Mouse (Mus musculus): ENCODE measurements around the gene Gm3604. TPM values are rescaled to one million over a fixed set of nuclear protein-coding genes. Genes with fewer than 3 reads are reported as not detected.
"Not testable (repeated sequence)": the region's sequence is repeated elsewhere in the genome, so short reads cannot be mapped to it uniquely, and the experiment has no call there.

Gm3604 gene
- 2.0 and 2.9 TPM in 2 replicates for polyA plus RNA-seq (2014; fragmentation: Nextera tagmentation; extraction: Ambion mirVana)

GRCm38 (mm10) chr13:62382952-62383351 is at the start of gene Gm3604:
Gene Gm3604, minus strand, starts transcription at chr13:62383177.
- Histone ChIP-seq H3K4me2 (ENCODE audit: low read length) (peak within 1 kb of the TSS; percentile 28), H3K4me3 (ENCODE audit: low read depth, low read length) (peak within 1 kb of the TSS; percentile 19), H3K9ac (ENCODE audit: low read length) (0 out of 2 replicates have a peak within 1 kb of the TSS, but pooled peaks have one; percentile 29)
- WGBS, result 13% methylated on average over 13 of the region's 13 CpGs
- peak; percentile 42 for DNase-seq (ENCODE audit: low spot score)
- not testable (repeated sequence) for H3K36me3 ChIP-seq (ENCODE audit: control insufficient read depth, insufficient read depth, low read length); ATAC-seq; H3K4me1 ChIP-seq (ENCODE audit: control insufficient read depth, insufficient read depth, low read length); H3K27me3 ChIP-seq (replicated peaks; ENCODE audit: control insufficient read depth, insufficient read depth, low read length); H3K27ac ChIP-seq (ENCODE audit: low read depth, low read length); H3K9me3 ChIP-seq (replicated peaks; ENCODE audit: control insufficient read depth, low read length)

GRCm38 (mm10) chr13:62399206-62399605 is 16.2 kb upstream of the Gm3604 start:
- ATAC-seq, result not testable (repeated sequence)
- WGBS, result 64% methylated on average over 3 of the region's 3 CpGs

GRCm38 (mm10) chr13:62390076-62390620 is 7.2 kb upstream of the Gm3604 start:
- H3K36me3 ChIP-seq (ENCODE audit: control insufficient read depth, insufficient read depth, low read length); H3K27me3 ChIP-seq (replicated peaks; ENCODE audit: control insufficient read depth, insufficient read depth, low read length); H3K4me1 ChIP-seq (ENCODE audit: control insufficient read depth, insufficient read depth, low read length); H3K9me3 ChIP-seq (replicated peaks; ENCODE audit: control insufficient read depth, low read length); ATAC-seq; H3K4me3 ChIP-seq (ENCODE audit: low read depth, low read length); H3K9ac ChIP-seq (ENCODE audit: low read length); DNase-seq (ENCODE audit: low spot score); H3K4me2 ChIP-seq (ENCODE audit: low read length); H3K27ac ChIP-seq (ENCODE audit: low read depth, low read length): not testable (repeated sequence)
- 93% methylated on average over 8 of the region's 8 CpGs for WGBS

More at GRCm38 (mm10) chr13:62399206-62399605, 16.2 kb upstream of the Gm3604 start:
- H3K36me3 ChIP-seq (ENCODE audit: control insufficient read depth, insufficient read depth, low read length); H3K27ac ChIP-seq (ENCODE audit: low read depth, low read length); H3K9me3 ChIP-seq (replicated peaks; ENCODE audit: control insufficient read depth, low read length); H3K4me3 ChIP-seq (ENCODE audit: low read depth, low read length); H3K9ac ChIP-seq (ENCODE audit: low read length); DNase-seq (ENCODE audit: low spot score); H3K4me1 ChIP-seq (ENCODE audit: control insufficient read depth, insufficient read depth, low read length); H3K27me3 ChIP-seq (replicated peaks; ENCODE audit: control insufficient read depth, insufficient read depth, low read length); H3K4me2 ChIP-seq (ENCODE audit: low read length): not testable (repeated sequence)

GRCm38 (mm10) chr13:62331786-62332185 is 51.2 kb downstream of the Gm3604 start:
- DNase-seq (ENCODE audit: low spot score), result no peak
- Histone ChIP-seq H3K27ac (ENCODE audit: low read depth, low read length) (no peak overlapping the region), H3K36me3 (ENCODE audit: control insufficient read depth, insufficient read depth, low read length) (no peaks in the 10 kb centered on the region), H3K27me3 (replicated peaks; ENCODE audit: control insufficient read depth, insufficient read depth, low read length) (no peaks in the 10 kb centered on the region), H3K9me3 (replicated peaks; ENCODE audit: control insufficient read depth, low read length) (peaks cover 17% of the 10 kb centered on the region; the same call in 1 of the 2 replicates), H3K4me1 (ENCODE audit: control insufficient read depth, insufficient read depth, low read length) (no peaks in the 10 kb centered on the region), H3K4me3 (ENCODE audit: low read depth, low read length) (no peak overlapping the region), H3K9ac (ENCODE audit: low read length) (no peak overlapping the region), H3K4me2 (ENCODE audit: low read length) (no peak overlapping the region)
- no peak for ATAC-seq

GRCm38 (mm10) chr13:62331381-62331780 is 51.6 kb downstream of the Gm3604 start:
- ATAC-seq, result no peak
- H3K4me1 ChIP-seq (ENCODE audit: control insufficient read depth, insufficient read depth, low read length), result no peaks in the 10 kb centered on the region
- H3K9ac ChIP-seq (ENCODE audit: low read length), result no peak overlapping the region
- no peak overlapping the region for H3K27ac ChIP-seq (ENCODE audit: low read depth, low read length)
- H3K27me3 ChIP-seq (replicated peaks; ENCODE audit: control insufficient read depth, insufficient read depth, low read length), result no peaks in the 10 kb centered on the region
- no peaks in the 10 kb centered on the region for H3K36me3 ChIP-seq (ENCODE audit: control insufficient read depth, insufficient read depth, low read length)
- peaks cover 17% of the 10 kb centered on the region; the same call in 1 of the 2 replicates for H3K9me3 ChIP-seq (replicated peaks; ENCODE audit: control insufficient read depth, low read length)
- H3K4me2 ChIP-seq (ENCODE audit: low read length), result no peak overlapping the region
- WGBS, result 70% methylated on average over 2 of the region's 2 CpGs
- no peak overlapping the region for H3K4me3 ChIP-seq (ENCODE audit: low read depth, low read length)
- DNase-seq (ENCODE audit: low spot score), result no peak

Small RNA genes within 50 kb of the gene (microRNA-seq; reads per million reads assigned to microRNA genes)
- gene Gm25933, result not detected

Other genes with a start within 250 kb of the Gm3604 start
- gene Gm49359, start 83.7 kb upstream of the Gm3604 start, polyA plus RNA-seq (2014; fragmentation: Nextera tagmentation; extraction: Ambion mirVana), result 6.7 and 11.3 TPM in 2 replicates
- gene Zfp935, start 175.3 kb upstream of the Gm3604 start, polyA plus RNA-seq (2014; fragmentation: Nextera tagmentation; extraction: Ambion mirVana), result not detected in 2 replicates
- gene Zfp934, start 188.0 kb upstream of the Gm3604 start, polyA plus RNA-seq (2014; fragmentation: Nextera tagmentation; extraction: Ambion mirVana), result 13.2 and 15.4 TPM in 2 replicates
- 10.0 and 10.7 TPM in 2 replicates for gene 6720489N17Rik, start 241.0 kb upstream of the Gm3604 start, polyA plus RNA-seq (2014; fragmentation: Nextera tagmentation; extraction: Ambion mirVana)

All from forebrain, embryonic 14.5 days (tissue).